Mouse (Mus musculus) heart, adult 2 months (tissue): ENCODE measurements around the gene Traf3ip1.

ENCODE experiments used
- CTCF ChIP-seq: fragments of 200-600 bp; IDR thresholded peaks from 2 replicates; pipeline ENCODE4 v1.8.1; 2022; ENCODE audit warnings: antibody characterized with exemption, mild to moderate bottlenecking, moderate library complexity
- EP300 ChIP-seq: fragments of 200-500 bp; IDR thresholded peaks from 2 replicates; pipeline ENCODE4 v1.6.1; 2011; ENCODE audit warnings: low read depth, low read length, control low read depth; ENCODE audit not compliant: insufficient read depth
- POLR2A ChIP-seq: fragments of 200-500 bp; IDR thresholded peaks from 2 replicates; pipeline ENCODE4 v1.6.1; 2011; ENCODE audit warnings: mild to moderate bottlenecking, low read depth, low read length, control low read depth; ENCODE audit not compliant: insufficient read depth

- TF ChIP-seq POLR2A = no peak
- TF ChIP-seq CTCF = no peak
- TF ChIP-seq EP300 = no peak
Observed at GRCm38 (mm10) chr1:91490322-91490721, 4.1 kb upstream of the Traf3ip1 start.
